Mouse (Mus musculus): ENCODE results near the gene Slc5a5.

The Slc5a5 gene

DNA sequence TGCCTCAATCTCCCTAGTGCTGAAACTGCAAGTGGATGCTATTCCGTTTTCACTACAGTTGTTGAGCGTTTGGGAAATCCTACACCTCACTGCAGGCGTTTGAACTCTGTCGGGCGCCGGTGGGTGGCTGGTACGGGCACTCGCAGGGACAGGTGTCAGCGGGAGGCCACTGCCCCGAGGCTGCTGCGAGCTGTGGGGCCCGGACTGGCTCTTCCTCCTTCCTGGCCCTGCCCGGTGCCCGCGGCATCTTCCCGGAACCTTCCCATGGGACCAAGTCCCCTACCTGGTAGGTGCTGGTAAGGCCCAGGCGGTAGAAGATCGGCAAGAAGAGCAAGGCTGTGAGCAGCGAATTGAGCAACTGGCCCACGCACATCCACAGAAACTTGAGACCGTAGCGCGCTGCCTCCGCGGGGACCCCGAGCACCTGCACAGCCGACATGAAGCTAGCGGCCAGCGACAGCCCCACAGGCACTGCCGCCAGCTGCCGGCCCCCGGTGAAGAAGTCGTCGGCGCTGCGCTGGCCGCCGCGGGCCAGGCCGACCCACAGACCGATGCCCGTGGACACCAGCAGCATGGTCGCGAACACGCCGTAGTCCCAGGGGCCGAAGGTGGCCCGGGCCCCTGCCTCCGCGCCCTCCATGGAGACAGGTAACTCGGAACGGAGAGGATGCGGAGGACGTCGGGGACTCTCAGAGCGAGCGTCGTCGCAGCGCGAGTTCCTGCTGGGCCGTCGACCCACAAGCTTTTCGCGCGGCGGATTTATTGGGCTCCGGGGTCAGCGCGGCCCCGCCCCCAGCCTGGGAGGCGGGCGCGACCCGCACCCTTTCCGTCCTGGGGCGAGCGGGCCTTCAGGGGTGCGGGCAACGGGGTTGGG is at the start of gene Slc5a5:
Gene Slc5a5, minus strand, starts transcription at position 736 of the 874 bp plus-strand sequence.
- no peak for DNase-seq (ENCODE audit: low spot score in 2 of 2)

DNA sequence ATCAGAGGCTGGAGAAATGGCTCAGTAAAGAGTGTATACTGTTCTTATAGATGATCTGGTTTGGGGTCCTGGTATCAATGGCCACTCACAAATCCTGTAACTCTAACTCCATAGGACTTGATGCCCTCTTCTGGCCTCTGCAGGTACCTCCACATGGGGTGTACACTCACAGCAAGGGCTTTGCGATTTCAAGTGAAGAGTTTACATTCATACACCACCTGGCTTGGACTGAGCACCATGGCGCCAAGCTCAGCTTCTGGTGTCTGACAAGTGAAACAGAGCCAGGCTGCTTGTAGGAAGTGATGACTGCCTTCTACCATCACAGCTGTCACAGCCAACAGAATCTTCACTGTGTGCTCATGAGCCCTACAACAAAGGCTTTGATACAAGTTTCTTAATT is 48.9 kb upstream of the Slc5a5 start:
- DNase-seq (ENCODE audit: low spot score in 2 of 2): no peak

DNA sequence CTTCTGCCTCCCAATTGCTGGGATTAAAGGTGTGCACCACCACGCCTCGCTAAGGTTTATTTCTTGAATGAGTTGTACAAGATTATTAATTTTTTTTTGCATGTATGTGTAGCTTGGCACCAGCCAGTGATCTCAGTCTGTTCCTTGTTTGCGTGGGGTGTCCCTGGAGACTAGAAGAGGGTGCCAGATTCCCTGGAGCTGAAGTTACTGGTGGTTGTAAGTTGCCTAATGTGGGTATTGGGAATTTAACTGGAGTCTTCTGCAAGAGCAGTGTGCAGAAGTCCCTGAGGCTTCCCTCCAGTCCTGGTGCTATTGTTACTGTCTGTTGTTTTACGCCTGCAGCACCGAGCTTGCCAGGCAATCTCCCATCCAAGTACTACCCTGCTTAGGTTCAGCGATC is 44.6 kb upstream of the Slc5a5 start:
- no peak for DNase-seq (ENCODE audit: low spot score in 2 of 2)

DNA sequence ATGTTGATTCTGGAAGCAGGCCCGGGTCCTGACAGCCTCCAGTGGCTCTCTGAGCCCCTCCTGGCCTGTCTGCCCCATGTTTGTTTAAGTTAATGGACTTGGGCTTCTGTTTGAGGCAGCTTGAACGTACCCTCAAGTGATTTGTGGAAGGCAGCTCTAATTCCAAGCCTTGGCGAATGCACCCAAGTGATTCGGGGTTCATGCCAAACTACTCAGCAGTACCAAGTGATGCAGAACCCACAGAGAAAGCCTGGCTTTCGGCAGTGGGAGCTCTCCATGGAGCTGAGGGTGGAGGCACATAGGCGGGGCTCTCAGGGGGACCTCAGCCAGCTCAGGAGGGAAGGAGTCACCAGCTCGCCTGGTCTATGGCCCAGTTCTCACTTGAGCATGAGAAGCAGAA is 42.2 kb upstream of the Slc5a5 start:
- no peak for DNase-seq (ENCODE audit: low spot score in 2 of 2)

DNA sequence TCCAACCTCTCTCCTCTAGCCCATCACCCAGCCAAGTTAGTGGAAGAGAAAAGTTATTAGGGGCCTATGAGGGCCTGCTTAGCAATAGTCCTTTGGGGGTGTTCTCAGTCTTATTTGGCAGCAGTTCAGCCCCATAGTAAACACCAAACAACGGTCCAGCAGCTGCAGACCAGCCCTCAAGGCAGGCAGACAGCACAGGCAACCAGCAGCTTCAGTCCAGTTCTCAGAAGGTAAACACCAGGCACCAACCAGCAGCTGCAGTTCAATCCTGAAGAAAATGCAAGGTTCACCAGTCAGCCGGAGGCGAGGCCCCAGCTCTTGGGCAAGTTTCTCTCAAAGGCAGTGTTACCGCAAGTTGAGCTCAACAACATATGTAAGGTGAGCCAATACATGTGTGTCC is 40.5 kb upstream of the Slc5a5 start:
- no peak for DNase-seq (ENCODE audit: low spot score in 2 of 2)

DNA sequence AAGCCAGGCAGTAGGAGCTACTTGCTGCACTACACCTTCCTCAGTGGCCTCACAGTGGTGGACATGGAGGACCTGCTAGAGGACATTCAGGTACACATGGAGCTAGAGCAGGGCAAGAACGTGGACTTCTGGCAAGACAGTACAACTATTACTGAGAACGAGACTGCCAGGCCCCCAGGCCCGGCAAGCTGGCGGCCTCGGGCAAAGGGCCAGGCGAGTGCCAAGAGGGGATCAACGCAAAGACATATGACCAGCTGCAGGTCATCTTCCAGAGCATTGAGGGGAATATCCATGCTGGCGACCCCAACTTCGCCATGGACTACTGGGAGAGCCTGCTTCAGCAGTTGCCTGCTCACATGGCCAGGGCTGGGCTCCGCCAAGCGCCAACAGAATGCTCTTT is 39.2 kb upstream of the Slc5a5 start:
- DNase-seq (ENCODE audit: low spot score in 2 of 2): no peak

DNA sequence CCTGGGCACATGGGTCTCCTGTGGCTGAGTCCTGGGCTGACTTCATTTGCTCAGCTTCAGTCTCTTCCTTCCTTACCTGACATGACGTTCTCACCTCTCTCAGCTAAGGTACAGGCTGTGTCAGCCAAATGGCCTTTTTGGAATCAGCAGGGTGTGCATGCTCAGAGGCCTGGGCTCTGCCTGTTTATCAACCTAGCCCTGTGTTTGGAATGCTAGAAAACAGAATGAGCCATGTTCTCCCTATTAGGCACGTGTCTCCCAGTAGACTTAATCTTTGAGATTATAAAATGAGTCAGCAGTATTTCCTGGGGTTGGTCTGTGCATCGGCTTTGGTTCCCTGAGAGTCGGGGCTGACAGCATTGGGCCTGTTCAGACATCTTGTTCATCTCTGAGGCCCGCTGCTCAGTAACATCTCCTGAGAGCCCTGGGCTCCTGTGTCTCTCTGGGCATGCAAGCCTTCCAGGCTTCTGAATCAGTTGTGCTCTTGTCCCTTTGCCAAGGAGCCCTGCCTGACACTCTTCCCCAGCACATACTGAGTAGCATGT is 36.3 kb upstream of the Slc5a5 start:
- DNase-seq (ENCODE audit: low spot score in 2 of 2): no peak

DNA sequence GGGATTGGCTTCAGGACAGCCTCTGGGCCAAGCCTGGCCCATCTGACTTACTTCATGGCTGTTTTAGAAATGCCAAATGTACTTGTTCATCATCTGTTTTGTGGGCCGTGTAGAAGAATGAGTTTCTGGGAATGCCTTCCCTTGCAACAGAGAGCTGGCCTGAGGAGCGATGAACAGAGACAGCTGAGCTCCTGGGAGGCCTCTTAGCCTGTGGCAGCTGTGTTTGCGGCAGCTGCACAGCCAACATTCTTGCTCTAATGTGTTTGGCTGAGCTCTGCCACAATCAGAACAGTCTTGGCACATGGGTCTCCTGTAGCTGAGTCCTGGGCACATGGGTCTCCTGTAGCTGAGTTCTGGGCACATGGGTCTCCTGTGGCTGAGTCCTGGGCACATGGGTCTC is 35.5 kb upstream of the Slc5a5 start:
- DNase-seq (ENCODE audit: low spot score in 2 of 2): no peak

DNA sequence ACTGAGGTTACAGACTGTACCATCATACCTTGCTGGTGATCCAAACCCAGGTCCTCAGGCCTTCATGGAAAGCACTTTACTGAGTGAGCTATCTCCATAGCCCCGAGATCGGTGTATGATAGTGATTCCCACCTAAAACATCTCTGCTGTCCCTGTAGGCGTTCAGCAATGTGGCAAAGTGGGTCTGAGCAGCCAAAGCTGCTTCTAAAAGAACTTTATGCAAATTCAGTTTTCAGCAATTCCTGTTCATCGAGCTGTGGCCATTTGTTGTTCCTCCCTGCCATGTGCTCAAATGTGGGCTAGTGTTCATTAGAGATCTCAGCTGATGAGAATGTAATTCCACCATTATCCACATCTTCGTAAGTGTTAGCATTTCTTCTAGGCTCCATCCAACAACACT is 33.8 kb upstream of the Slc5a5 start:
- no peak for DNase-seq (ENCODE audit: low spot score in 2 of 2)

DNA sequence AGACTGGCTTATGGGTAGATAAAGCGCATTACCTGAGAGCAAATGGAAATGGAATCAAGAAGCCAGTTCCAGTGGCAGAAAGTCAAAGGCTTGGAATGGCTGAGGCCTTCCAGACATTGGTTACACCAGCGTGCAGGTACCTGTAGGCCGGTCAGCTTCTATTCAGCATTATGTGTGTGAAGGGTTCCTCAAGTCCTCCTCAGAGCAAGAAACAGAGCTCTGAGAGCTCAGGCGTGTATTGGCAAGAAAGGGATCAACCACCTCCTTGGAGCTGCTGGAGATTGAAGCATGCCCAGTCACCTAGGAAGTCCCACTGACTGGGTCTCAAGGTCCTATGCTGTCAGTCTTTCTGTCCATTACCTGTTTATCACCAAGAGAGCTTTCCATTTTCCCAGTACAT is 33.2 kb upstream of the Slc5a5 start:
- no peak for DNase-seq (ENCODE audit: low spot score in 2 of 2)

DNA sequence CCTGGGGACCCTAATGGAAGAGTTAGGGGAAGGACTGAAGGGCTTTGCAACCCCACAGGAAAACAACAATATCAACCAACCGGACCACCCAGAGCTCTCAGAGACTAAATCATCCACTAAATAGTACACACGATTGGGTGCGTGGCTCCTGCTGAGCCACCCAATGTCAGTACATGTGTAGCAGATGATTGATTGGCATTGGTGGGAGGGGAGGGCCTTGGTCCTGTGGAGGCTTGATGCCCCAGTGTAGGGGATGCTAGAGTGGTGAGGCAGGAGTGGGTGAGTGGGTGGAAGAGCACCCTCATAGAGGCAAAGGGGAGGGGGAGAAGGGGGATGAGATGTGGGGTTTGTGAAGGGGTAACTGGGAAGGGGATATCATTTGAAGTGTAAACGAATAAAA is 31.6 kb upstream of the Slc5a5 start:
- no peak for DNase-seq (ENCODE audit: low spot score in 2 of 2)

DNA sequence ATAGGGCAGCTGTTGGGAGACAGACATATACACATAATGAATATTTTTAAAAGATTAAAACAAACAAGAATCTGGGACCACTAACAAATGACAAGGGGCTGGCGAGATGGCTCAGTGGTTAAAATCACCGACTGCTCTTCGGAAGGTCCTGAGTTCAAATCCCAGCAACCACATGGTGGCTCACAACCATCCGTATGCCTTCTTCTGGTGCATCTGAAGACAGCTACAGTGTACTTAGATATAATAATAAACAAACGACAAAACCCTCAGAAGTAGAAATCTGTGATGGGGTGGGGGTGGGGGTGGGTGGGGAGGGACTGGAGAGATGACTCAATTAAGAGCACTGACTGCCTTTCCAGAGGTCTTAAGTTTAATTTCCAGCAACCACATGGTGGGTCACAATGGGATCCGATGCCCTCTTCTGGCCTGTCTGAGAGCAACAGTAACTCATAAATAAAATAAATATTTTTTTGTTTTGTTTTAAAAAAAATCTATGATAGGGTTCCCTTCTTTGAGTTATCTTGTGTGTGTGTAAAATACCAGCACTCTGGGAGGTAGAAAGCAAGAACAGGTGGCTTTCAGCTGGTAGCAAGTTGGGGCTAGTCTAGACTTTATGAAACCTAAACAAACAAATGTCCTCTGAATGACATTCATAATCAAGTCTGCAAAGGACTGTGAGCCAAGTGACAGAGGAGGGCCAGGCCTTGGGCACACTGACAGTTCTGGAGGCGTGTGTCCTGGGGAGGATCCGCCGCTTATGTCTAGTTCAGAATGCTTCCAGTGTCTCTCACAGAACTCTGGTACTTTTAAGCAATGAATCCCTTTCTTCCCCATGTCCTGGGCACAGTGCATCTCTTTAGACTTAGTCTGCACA is 27.7 kb upstream of the Slc5a5 start:
- DNase-seq (ENCODE audit: low spot score in 2 of 2): no peak

DNA sequence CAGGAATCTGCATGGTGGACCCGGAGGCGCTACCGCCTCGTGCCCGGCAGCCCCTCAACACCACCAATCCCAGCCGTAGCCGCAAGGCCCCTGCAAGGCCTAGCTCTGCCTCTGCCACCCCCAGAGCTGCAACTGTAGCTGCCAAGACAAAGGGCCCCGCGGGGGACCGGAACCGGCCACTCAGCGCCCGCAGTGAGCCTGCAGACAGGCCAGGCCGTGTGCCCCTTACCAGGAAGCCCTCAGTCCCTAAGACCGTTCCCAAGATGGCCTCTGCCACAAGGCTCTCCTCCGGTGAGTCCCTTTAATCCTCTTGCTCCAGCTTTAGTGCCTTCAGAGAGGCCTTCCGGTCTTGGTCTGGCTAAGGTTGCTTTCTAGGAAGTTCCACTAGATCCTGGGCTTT is 22.1 kb upstream of the Slc5a5 start:
- no peak for DNase-seq (ENCODE audit: low spot score in 2 of 2)

DNA sequence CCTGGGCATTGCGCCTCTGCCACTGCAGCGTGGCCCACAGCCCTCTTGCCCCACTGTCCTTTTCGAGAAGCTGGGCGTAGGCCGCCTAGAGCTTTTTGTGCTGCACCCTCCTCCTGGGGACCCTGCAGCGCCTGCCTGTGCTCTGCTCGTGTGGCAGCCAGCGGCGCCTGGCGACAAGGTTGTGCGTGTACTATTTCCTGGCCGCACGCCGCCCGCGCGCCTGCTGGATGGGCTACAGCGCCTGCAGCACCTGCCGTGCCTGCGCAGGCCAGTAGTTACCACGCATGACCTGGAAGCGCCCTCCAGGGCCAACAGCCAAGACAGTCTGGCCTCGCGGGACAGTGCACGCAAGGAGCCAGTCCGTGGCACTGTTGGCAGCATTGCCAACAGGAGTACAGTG is 21.0 kb upstream of the Slc5a5 start:
- DNase-seq (ENCODE audit: low spot score in 2 of 2): no peak

DNA sequence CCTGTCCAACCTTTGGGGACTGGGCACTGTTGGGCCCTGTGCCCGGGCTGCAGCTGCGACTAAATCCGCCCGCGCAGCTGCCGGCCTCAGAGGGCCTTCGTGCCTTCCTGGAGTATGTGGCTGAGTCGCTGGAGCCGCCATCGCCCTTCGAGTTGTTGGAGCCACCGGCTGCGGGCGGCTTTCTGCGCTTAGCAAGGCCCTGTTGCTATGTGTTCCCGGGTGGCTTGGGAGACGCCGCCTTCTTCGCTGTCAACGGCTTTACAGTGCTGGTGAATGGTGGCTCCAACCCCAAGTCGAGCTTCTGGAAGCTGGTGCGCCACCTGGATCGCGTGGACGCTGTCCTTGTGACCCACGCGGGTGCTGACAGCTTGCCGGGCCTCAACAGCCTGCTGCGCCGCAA is 20.4 kb upstream of the Slc5a5 start:
- no peak for DNase-seq (ENCODE audit: low spot score in 2 of 2)

DNA sequence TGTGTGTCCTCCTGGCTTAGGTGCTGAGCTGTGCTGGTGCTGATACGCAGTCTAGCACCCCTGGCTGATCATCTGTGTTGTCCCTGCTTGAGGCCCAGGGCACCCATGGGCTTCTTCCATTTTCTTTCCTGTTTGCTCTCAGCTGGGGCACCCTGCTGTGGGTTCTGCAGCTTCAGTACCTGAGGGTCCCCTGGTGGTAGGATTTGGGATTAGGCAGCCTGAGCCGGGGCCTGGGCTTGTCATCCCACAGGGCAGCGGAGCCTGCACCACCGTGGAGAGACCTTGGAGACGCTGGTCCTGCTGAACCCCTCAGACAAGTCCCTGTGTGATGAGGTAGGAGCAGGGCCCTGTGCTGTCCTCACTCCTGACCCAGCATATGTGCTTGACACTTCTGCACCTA is 19.0 kb upstream of the Slc5a5 start:
- no peak for DNase-seq (ENCODE audit: low spot score in 2 of 2)

DNA sequence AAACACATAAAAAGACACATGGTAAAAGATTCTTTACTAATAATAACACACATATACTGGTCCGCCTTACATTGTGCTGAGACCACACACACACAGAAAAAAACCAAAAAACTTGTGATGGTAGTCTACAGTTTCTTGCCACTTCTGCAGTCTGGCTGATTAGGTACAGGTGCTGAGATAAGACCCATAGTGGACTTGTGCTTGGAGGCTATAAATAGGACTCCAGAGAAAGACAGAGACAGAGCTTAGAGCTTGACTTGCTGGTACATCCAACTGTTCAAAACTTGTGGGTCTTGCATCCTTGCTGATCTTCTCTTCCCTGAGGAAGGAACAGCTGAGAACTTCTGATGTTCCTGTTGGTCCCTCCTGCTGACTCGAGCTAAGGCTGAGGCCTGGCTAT is 15.0 kb upstream of the Slc5a5 start:
- no peak for DNase-seq (ENCODE audit: low spot score in 2 of 2)

DNA sequence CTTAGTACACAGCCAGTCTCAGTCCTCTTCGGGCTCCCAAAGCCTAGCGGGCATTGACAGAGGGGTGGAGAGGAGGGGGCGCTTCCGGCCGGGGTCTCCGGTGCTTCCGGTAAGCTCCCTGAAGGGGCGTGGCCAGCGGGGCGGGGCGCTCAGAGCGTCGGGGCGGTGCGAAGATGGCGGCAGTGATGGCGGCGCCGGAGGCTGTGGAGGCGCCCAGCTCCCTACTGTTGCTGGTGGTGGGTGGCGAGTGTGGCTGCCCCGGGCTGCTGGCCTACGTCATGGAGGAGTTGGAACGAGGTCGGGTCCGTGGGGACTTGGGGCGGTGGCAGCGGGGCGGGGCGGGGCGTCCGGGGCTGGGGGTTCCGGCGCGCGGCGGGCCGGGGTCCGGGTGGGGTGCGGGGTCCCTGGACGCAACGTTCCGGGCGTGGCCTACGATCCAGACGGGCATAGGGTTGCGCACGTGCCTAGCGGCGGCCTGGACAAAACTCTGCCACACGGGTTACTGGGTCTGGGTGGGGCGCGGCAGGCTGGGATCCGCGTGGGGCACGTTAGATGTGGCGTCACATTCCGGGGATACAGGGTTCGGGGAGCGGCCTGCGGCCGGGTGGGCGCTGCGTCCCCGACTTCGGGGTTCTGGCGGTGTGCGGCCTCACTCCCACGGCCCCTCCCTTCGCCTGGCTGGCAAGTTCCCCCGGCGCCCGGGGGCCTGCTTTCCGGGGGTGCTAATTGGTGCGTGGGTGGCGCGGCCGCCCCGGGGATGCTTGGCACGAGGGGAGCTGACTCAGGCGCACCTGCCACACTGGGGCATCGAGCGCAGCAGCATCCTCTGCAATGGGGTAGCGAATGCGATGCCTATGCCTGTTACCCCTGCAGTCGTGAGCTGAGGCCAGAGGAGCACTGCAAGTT is 13.5 kb upstream of the Slc5a5 start, which contains the start of gene Map1s:
Gene Map1s, plus strand, starts transcription at position 102 of the 906 bp plus-strand sequence.
- DNase-seq (ENCODE audit: low spot score in 2 of 2): peak; percentile 73 to 74

DNA sequence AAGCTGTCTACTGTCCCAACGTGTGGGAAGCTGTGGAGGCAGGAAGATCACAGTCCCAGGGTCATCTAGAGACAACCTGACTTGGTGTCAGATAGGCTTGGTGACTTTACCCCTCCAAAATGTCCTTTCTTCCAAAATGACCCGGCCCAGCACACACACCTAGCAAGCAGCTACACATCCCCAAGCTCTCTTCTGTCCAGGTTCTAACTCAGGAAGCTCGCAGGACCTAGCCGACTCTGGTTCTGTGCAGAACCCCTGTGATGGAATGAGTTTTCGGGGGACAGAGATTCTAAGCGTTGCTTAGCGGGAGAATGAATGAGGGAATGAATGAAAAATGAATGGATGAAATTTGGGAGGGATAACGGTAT is 12.9 kb upstream of the Slc5a5 start:
- DNase-seq (ENCODE audit: low spot score in 2 of 2): no peak

DNA sequence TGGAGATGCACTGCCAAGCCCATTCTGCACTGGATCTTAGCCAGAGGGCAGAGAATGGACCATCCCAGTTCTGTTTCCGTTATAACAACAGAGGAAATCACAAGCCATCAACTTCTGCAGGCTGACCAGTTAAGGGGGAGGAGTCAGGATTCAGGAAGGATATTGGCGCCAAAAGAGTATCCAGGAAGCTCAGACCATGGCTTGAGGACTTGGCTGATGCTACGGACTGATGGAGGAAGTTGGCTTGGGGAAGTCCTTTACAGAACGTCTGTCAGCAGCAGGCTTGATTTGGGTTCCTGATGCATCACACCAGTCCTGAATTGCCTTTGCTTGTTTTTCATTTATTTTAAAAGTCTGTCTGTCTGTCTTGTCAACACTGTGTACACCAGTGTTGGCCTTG is 12.0 kb upstream of the Slc5a5 start:
- DNase-seq (ENCODE audit: low spot score in 2 of 2): peak in 1 of 2 experiments; percentile 38

DNA sequence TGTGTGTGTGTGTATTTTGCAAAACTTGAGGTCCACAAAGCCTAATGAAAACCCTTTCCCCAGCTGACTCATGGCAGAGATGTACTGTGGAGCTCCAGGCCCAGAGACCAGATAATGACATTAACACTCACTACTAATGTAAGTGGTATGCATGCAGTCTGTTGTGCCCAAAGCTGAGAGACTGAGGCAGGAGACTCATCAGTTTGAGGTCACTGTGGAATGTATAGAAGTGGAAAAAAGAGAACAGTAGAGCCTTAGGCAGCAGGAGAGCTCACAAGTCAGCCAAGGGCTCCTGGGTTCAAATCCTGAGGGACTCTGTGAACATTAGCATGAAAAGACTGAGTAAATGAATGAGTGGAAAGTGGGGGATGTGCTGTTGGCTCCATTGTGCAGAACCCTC is 11.0 kb upstream of the Slc5a5 start:
- DNase-seq (ENCODE audit: low spot score in 2 of 2): no peak

DNA sequence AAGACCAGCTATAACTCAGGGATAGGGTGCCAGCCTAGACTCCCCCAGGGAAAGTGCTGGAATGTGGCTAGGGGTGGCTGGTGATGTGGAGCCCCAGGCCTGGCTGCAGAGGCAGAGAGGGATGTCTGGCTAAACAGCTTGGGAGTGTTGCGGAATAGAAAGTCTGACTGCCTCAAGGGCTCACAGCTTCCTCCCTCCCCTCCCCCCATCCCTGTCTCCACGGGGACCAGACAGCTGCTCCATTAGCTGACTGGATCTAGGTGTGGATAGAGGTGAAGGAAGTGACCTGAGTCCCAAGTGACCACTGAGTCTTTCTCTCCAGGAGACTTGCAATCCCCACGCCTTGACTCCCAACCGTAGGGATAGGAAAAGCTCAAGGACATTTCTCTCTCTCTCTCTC is 10.6 kb upstream of the Slc5a5 start:
- DNase-seq (ENCODE audit: low spot score in 2 of 2): no peak

Data from spleen, postnatal 36 days (tissue).